Mouse (Mus musculus) brain, embryonic 18.5 days (tissue): ENCODE results near the gene Prr5l.

Experiments
- DNase-seq: peaks from one replicate; pipeline ENCODE4 v3.0.0-alpha.2; 2012; ENCODE audit warnings: low read depth, low spot score

Prr5l gene

GRCm38 (mm10) chr2:101882998-101883397 lies at the start of gene Prr5l:
Gene Prr5l, minus strand, starts transcription at chr2:101883027.
- no peak for DNase-seq

DNA sequence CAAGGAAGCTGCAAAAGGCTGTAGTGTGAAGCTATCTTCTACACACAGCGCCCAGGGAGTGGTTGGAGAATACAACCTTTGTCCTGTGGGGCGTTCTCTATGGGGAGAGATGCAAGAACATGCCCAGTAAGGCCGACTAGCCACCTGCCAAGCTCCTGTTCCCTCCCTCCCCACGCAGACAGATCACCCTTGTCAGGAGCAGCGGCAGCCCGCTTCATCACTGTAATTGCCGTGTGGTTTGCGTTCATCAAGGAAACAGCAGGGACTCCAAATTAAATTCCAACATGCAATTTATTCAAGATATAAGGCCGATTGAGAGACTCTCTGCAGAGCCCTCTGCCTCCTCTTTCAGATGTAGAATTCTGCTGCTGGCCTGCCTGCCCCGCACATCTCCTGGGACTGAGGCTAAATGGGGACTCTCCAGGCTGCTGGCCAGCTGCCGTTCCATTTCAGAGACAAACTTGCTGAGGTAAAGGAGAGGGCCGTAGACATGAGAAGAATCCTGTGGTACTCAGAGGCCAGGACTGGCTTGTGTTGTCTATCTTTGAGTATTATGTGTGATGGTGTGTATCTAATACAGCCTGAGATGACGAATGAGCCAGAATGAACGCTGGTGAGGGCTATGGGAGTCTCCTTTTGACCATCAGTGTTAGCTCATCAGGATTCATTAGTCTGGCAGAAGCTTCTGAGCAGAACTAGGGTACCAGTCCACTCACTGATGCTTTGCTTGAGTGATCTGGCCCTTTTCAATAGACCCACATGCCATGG lies 49.5 kb upstream of the Prr5l start:
- no peak for DNase-seq

DNA sequence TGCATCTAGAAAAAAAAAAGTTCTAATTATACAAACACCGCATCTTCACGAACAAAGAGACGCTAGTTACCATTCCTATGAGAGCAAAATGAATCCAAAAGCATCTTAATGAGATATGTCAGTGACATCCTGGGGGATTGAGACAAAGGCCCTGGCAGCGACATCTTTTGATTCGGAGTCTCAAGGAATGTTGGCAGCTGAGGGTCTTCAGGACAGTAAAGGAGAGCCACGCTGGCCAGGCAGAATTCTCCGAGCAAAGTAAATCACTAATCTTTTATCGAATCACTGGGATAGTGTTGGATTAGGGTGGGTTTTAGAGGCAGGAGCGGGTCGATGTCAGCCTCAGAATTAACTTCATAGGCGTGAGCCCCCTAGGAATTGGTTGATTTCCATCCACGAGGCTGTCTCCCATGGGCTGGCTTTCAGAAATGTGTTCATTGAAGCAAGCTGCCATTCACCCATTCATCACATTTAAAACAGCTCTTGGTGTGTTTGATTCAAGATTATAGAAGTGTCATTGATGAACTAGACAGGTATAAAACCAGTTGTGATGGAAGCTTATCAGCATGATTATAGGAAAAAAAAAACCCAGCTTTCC lies 42.9 kb upstream of the Prr5l start:
- DNase-seq = no peak

DNA sequence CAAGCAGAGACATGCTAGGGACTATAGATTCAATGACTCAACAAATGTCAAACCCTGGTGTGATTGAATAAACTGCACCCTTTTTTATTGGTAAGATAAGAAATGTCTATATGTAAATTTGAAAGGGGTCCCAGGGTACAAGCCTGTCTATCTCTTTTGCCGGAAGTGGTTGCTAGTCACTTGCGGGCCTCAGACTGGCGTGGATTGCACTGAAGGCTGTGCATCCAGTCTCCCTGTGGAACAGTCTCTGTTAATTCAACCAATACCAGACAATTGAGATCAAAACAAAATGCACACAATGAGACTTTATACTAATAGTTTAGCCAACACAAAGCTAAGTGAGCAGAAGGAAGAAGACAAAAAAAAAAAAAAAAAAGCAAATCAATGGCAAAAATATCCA lies 42.4 kb upstream of the Prr5l start:
- no peak for DNase-seq

DNA sequence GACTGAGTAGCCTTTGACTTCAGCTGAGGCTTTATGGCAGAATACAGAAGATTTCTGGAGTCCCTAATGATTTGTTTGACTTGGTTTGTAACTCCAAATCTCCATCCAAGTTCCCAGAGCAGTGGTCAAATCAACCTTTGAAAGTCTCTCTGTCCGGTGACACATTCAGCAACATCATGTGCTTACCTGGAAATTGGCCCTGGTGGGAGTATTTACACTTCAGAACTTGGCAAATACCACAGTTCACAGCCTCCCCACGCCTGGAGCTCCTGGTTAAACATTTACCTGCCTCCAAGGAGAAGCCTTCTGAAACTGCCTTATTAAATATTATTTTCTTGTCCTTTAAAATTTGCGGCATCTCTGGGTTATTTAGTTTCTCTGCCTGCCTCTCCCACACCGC lies 40.4 kb upstream of the Prr5l start:
- DNase-seq = no peak

DNA sequence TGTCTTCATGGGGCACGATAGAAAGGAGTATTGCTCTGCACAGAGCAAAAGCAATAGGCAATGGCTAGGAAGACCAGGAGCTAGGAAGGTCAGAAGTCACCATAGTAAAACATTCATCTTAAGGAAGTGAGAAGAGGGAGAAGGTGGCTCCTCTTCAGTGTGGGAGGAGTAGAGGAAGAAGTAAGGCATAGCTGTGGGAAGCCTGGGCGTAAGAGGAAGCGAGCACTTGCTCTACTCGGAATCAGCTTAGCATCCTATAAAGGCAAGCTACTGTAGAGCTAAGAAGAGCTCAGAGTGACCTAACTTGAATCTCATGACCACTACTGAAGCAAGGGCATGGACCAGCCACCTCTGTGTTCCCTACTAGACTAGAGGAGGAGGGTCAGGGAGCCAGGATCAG lies 39.5 kb upstream of the Prr5l start:
- DNase-seq = no peak

GRCm38 (mm10) chr2:101920136-101920554 lies 37.3 kb upstream of the Prr5l start:
- no peak for DNase-seq

DNA sequence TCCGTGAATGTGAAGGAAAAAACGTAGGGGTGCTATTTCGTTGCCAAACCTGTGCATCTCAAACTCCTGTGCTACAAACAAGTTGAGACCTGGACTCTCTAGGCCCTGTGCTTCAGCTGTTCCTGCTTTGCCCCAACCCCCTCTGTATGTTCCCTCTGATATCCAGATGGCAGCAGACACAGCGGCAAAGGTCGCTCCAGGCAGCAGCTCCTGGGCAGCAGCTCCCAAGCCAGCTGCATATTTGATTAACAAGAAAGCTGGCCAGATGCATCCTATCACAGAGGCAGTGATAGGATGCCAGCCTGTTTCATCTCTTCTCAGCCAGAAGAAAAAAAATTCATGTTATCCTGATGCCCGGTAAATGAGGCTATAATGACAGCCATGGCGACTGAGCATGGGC lies 35.7 kb upstream of the Prr5l start:
- DNase-seq = no peak

DNA sequence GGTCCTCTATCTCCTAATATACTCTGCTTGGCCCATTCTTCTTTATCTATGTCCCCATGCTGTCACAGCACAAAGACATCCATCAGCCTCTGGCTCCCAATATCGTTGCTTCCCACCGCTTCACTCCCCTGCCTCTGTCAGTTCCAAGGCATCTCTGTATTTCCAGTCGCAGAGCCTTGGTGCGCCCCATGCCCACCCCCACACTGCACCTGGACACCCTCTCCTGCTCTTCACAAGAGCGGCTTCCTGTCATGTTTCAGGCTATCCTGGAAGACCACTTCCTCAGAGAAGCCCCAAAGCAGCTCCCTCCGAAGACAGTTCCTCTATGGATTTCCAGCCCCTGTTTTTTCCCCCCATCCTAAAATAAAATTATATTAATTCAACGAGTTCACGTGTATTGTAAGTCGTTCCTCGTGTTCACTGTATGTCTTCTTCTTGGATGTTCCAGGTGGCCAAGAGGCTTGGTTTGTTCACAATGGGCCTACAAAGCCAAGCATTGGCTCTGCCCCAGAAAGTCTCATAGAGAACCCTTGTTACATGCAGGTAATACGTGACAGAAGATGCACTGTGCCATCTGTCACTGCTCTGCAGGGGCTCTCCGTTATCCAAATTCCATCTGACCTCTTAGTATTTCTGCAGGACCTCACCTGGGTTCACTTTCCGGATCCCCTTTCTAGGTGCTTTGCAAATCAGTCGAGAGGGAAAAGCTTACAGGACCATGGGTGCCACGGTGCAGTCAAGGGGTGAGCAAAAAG lies 26.7 kb upstream of the Prr5l start:
- DNase-seq = no peak

GRCm38 (mm10) chr2:101908773-101909172 lies 25.9 kb upstream of the Prr5l start:
- no peak for DNase-seq

GRCm38 (mm10) chr2:101907386-101908022 lies 24.7 kb upstream of the Prr5l start:
- no peak for DNase-seq

GRCm38 (mm10) chr2:101906379-101906690 lies 23.5 kb upstream of the Prr5l start:
- DNase-seq = no peak

GRCm38 (mm10) chr2:101905534-101906378 lies 22.9 kb upstream of the Prr5l start:
- peak; percentile 66 for DNase-seq

- no peak for DNase-seq
Observed at GRCm38 (mm10) chr2:101902196-101902595, 19.4 kb upstream of the Prr5l start.

- no peak for DNase-seq
Observed at GRCm38 (mm10) chr2:101896425-101897204, 13.8 kb upstream of the Prr5l start.

DNA sequence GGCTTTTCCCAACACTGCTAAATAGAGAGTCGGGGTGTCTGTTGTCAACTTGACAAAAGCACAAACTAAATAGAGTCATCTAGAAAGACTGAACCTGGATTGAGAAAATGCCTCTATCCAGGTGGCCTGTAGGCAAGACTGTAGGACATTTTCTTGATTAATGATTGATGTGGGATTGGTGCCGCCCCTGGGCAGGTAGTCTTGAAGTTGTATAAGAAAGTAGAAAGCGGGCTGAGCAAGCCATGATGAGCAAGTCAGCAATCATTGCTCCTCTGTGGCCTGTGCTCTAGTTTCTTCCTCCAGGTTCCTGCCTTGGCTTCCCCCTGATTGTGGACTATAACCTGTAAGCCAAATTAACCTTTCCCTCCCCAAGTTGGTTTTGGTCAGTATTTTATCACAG lies 11.3 kb upstream of the Prr5l start:
- DNase-seq = no peak

DNA sequence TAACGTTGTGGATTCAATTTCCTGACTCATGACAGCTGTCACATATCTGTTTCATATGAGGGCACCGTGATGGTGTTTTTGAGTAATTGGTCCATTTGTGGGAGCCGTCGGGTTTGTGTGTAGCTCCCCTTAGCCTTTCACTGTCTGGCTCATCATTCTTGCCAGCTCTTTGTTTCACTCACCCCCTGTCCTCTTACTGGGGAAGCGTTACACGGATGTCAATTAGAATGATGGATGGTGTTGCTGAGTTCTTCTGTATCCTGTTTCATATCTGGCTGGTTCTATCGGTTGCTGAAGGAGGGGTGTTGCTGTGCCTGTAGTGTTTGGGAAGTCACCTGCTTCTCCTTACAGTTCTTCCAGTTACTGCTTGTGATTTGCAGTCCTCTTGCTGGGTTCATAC lies 8.3 kb upstream of the Prr5l start:
- no peak for DNase-seq

DNA sequence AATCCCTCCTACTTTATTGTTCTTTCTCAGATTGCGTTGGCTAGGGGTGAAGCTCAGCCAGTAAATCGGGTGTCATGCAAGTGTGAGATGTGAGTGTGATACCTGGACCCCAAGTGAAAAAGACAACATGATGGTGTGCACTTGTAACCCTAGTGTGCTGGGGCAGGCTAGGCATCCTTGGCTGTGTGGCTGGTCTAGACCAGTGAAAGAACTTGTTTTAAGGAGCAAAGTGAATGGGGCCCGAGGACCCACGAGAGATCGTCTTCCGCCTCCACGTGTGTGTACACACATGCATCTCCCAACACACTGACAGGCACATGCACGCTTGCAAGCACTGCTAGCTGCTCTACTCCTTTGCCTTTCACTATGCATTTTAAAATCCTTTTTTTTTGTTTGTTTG lies 6.1 kb upstream of the Prr5l start:
- no peak for DNase-seq

DNA sequence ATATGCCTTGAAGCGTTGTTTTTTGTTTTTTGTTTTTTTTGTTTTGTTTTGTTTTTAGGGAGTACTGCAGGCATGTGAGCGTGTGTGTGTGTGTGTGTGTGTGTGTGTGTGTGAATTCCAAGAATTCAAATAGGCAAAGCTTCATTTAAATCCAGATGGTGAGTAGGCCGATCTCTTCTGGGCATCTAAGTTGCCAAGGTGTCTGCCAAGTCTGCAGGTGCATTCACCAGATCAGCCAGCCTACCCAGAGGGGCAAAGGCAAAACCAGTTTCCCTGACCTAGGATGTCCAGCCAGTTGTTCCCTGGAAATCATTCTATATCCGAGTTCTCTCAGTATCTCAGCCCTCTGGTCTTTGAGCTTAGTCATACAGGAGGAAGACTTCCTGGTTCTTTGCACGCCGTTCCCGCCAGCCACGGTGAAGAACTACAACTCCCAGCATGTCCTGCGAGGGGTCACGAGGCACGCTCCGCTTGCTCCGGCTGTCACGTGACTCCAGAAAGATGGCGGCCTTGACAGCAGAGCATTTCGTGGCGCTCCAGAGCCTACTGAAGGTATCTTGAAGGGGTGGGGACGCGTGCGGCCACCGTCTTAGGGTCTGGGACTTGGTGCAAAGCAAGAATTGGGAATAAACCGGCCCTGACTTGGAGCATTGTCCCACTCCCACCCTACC lies 3.1 kb upstream of the Prr5l start, which contains the start of gene Commd9:
Gene Commd9, plus strand, starts transcription at position 480 of the 671 bp plus-strand sequence.
- DNase-seq = peak; percentile 84

DNA sequence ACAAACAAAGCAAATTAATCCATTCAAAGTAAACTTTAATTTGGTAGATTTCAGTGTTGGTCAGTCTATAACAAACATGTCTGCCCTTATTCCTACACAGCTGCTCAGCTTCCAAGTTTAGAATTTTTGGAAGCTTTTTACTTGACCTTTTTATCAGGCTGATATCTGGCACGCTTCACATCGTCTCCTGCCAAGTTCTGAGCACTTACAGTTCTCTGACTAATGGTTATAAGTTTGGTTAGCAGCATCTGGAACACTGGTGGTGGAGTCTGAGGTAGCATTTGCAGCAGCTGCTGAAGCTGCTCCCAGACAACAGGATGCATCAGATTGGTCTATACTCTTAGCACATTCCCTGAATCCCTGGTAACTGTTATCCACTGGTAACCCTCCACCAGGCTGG lies 1.5 kb upstream of the Prr5l start:
- DNase-seq = no peak
